Mouse (Mus musculus) heart, postnatal 14 days (tissue): ENCODE measurements around the gene S100a8. TPM values are rescaled to one million over a fixed set of nuclear protein-coding genes. Genes with fewer than 3 reads are reported as not detected.
A peak's percentile ranks its signal among the peaks of the same experiment; 100 is the strongest.

Experiments
- DNase-seq, 2 experiments: peaks; one replicate each; pipeline ENCODE4 v3.0.0; 2021 to 2022
- intact Hi-C: fragments of 180-260 bp; cut with DNase I; formaldehyde crosslinking; loops from one replicate; pipeline ENCODE4 v1.15.1; 2025
- long read RNA-seq, 2 experiments: library from polyadenylated mRNA; stranded (forward); transcript quantifications; one replicate each; pipeline ENCODE4 v2.0.0; 2021
- total RNA-seq, 2 experiments: library from RNA; stranded (reverse); gene quantifications; 2 replicates each; pipeline ENCODE4 v1.2.3; 2021

The S100a8 gene
- total RNA-seq = 1 to 10 TPM; 2.6 to 2.8 TPM
- long read RNA-seq, experiment 1 = 0 reads
- long read RNA-seq, experiment 2, partial matches to known transcripts = 0 of 1 reads
- long read RNA-seq, experiment 2, other reads (novel, unspliced or antisense) = 0 of 1 reads

- DNase-seq = peak; percentile 6 to 15
- intact Hi-C loops = no loop called here
These were observed at the start of gene S100a8 for GRCm38 (mm10) chr3:90668846-90669245. Gene S100a8, plus strand, starts transcription at chr3:90668978.

GRCm38 (mm10) chr3:90621552-90621951, 47.2 kb upstream of the S100a8 start:
- intact Hi-C loops = no loop called here

GRCm38 (mm10) chr3:90623435-90624071, 45.2 kb upstream of the S100a8 start:
- peak; percentile 76 to 81 for DNase-seq
- intact Hi-C loops = no loop called here

More at GRCm38 (mm10) chr3:90621552-90621951, 47.2 kb upstream of the S100a8 start:
- no peak for DNase-seq

GRCm38 (mm10) chr3:90625496-90625895, 43.3 kb upstream of the S100a8 start:
- intact Hi-C loops = no loop called here
- no peak for DNase-seq

- DNase-seq = no peak
- intact Hi-C loops = no loop called here
These were observed 42.3 kb upstream of the S100a8 start for GRCm38 (mm10) chr3:90626266-90627021.

GRCm38 (mm10) chr3:90627366-90627765, 41.4 kb upstream of the S100a8 start:
- no peak for DNase-seq

GRCm38 (mm10) chr3:90627807-90628206, 41.0 kb upstream of the S100a8 start:
- DNase-seq = no peak
- intact Hi-C loops = no loop called here

More at GRCm38 (mm10) chr3:90627366-90627765, 41.4 kb upstream of the S100a8 start:
- intact Hi-C loops = no loop called here

GRCm38 (mm10) chr3:90629298-90629697, 39.5 kb upstream of the S100a8 start:
- intact Hi-C loops = no loop called here
- DNase-seq = no peak

- intact Hi-C loops = no loop called here
- DNase-seq = no peak
These were observed 36.8 kb upstream of the S100a8 start for GRCm38 (mm10) chr3:90631984-90632383.

GRCm38 (mm10) chr3:90638511-90639275, 30.1 kb upstream of the S100a8 start:
- intact Hi-C loops = no loop called here

GRCm38 (mm10) chr3:90639511-90640154, 29.1 kb upstream of the S100a8 start:
- DNase-seq = peak; percentile 15 to 39

More at GRCm38 (mm10) chr3:90638511-90639275, 30.1 kb upstream of the S100a8 start:
- no peak for DNase-seq

GRCm38 (mm10) chr3:90640981-90641380, 27.8 kb upstream of the S100a8 start:
- intact Hi-C loops = no loop called here
- no peak for DNase-seq

More at GRCm38 (mm10) chr3:90639511-90640154, 29.1 kb upstream of the S100a8 start:
- intact Hi-C loops = no loop called here

GRCm38 (mm10) chr3:90644220-90644619, 24.6 kb upstream of the S100a8 start:
- DNase-seq = peak; percentile 52 to 66
- intact Hi-C loops = no loop called here

- DNase-seq = no peak
- intact Hi-C loops = no loop called here
These were observed 21.5 kb upstream of the S100a8 start for GRCm38 (mm10) chr3:90647291-90647690.

GRCm38 (mm10) chr3:90648981-90649380, 19.8 kb upstream of the S100a8 start:
- DNase-seq = no peak
- intact Hi-C loops = no loop called here

- intact Hi-C loops = loop anchor here (5.0 to 10.0 kb wide), 3 partner anchors 33 to 235 kb away; no protein-coding TSS in a partner anchor
- DNase-seq = no peak
These were observed 18.9 kb upstream of the S100a8 start for GRCm38 (mm10) chr3:90649832-90650231.

GRCm38 (mm10) chr3:90652878-90653508, 15.8 kb upstream of the S100a8 start:
- intact Hi-C loops = loop anchor here (5.0 to 10.0 kb wide), 3 partner anchors 36 to 238 kb away; no protein-coding TSS in a partner anchor
- DNase-seq = peak; percentile 71 to 82

GRCm38 (mm10) chr3:90653717-90654116, 15.1 kb upstream of the S100a8 start, which contains the start of gene S100a7a:
Gene S100a7a, plus strand, starts transcription at chr3:90654017.
- intact Hi-C loops = loop anchor here (5.0 to 10.0 kb wide), 3 partner anchors 36 to 239 kb away; no protein-coding TSS in a partner anchor

GRCm38 (mm10) chr3:90657405-90657804, 11.4 kb upstream of the S100a8 start:
- intact Hi-C loops = loop anchor here (10.0 kb wide), 1 partner anchor 243 kb away; no protein-coding TSS in a partner anchor
- no peak for DNase-seq

More at GRCm38 (mm10) chr3:90653717-90654116, 15.1 kb upstream of the S100a8 start, which contains the start of gene S100a7a:
- no peak for DNase-seq
